Mouse (Mus musculus): ENCODE data around the gene Zfy1. TPM values are rescaled to one million over a fixed set of nuclear protein-coding genes. Genes with fewer than 3 reads are reported as not detected.

Zfy1 gene
- polyA plus RNA-seq (2015; fragmentation: Illumina TruSeq; extraction: RNeasy Lipid Tissue Mini Kit (QIAGEN cat#74804); ENCODE audit: insufficient read depth, low read depth, low replicate concordance) = not detected

DNA sequence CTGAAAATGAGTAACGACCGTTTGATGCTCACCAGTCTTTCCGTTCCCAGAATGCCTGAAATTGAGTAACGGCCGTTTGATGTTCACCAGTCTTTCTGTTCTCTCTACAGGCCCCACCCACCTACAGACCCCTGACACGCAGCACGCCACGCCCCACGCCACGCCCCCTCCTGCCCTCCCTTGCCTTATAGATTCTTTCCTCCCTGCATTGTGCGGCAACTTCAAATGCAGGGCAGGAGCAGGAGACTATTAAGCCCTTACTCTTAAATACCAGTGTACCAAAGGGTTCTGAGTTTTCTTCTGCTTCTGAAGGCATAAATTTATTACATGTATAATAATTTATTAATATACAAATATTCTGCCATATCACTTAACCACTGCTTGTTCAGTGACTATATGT lies at the start of gene Zfy1:
TSS of gene Zfy1 (minus strand) at position 101 of the 400 bp plus-strand sequence.

DNA sequence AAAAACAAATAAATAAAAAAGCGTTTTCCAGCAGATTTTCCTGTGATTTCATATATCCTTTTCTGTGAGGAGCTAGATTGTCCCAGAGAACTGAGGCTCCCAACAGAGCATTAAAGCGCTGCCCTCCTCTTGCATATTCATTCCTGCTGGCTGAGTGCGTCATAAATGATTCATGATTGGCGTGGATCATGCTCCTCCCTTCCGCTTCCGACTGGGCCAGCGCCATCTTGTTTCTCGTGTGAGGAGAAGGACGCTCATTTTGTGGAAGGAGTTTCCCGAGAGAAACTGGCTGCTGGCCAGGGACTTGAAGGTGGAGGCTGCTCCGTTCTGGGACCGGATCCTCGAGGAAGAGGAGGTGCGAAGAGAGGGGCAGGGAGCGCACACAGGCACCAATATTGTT lies 21.2 kb upstream of the Zfy1 start, which contains the start of gene Uba1y:
TSS of gene Uba1y (plus strand) at position 254 of the 400 bp plus-strand sequence.

Other genes with a start within 250 kb of the Zfy1 start
- not detected for gene Uba1y, start 21.2 kb upstream of the Zfy1 start, polyA plus RNA-seq (2015; fragmentation: Illumina TruSeq; extraction: RNeasy Lipid Tissue Mini Kit (QIAGEN cat#74804); ENCODE audit: insufficient read depth, low read depth, low replicate concordance)
- gene Kdm5d, start 100.4 kb upstream of the Zfy1 start, polyA plus RNA-seq (2015; fragmentation: Illumina TruSeq; extraction: RNeasy Lipid Tissue Mini Kit (QIAGEN cat#74804); ENCODE audit: insufficient read depth, low read depth, low replicate concordance) = not detected
- not detected for gene Eif2s3y, start 213.1 kb upstream of the Zfy1 start, polyA plus RNA-seq (2015; fragmentation: Illumina TruSeq; extraction: RNeasy Lipid Tissue Mini Kit (QIAGEN cat#74804); ENCODE audit: insufficient read depth, low read depth, low replicate concordance)